Mouse (Mus musculus): ENCODE measurements around the gene Nudt5. TPM values are rescaled to one million over a fixed set of nuclear protein-coding genes. Genes with fewer than 3 reads are reported as not detected.

Gene Nudt5
- total and polyA plus RNA-seq, 3 experiments: 82.1 to 141 TPM; not detected in 1

- Histone ChIP-seq H3K79me2 (ENCODE audit: control insufficient read depth, insufficient read depth, low read length, poor library complexity) (no peaks in the 10 kb centered on the region), H3K9ac (ENCODE audit: control insufficient read depth, low read depth, low read length, poor library complexity, severe bottlenecking) (no peak overlapping the region), H3K27me3 (ENCODE audit: control insufficient read depth in 1 of 2, insufficient read depth in 2 of 2, low read length in 2 of 2) (no peaks in the 10 kb centered on the region), H3K36me3 (ENCODE audit: control insufficient read depth in 1 of 2, insufficient read depth in 2 of 2, low read length in 2 of 2) (peaks cover 7 to 15% of the 10 kb centered on the region in 2 experiments), H3K9me3 (replicated peaks; ENCODE audit: insufficient read depth, low read length) (no peaks in the 10 kb centered on the region), H3K27ac (ENCODE audit: control insufficient read depth, low read depth, low read length) (no peak overlapping the region), H3K4me1 (ENCODE audit: control insufficient read depth in 1 of 2, insufficient read depth in 2 of 2, low read length in 2 of 2) (peaks cover 2 to 7% of the 10 kb centered on the region in 2 experiments; a peak in 3 of 4 replicates), H3K4me3 (ENCODE audit: control insufficient read depth in 1 of 2, insufficient read depth in 1 of 2, low read depth in 2 of 2, low read length in 2 of 2) (no peak overlapping the region)
- no peak for DNase-seq (ENCODE audit: low read depth, low spot score)
- TF ChIP-seq MYB (IDR thresholded peaks at IDR 0.05; ENCODE audit: low read depth, low read length) (no peak), ZNF384 (IDR thresholded peaks at IDR 0.05; ENCODE audit: low read depth, low read length) (no peak), GATA1 (IDR thresholded peaks at IDR 0.05; ENCODE audit: low read depth, low read length) (no peak)
Measured at GRCm38 (mm10) chr2:5811235-5811782, 33.5 kb upstream of the Nudt5 start.

GRCm38 (mm10) chr2:5821264-5821663 is 23.6 kb upstream of the Nudt5 start:
- H3K79me2 ChIP-seq (ENCODE audit: control insufficient read depth, insufficient read depth, low read length, poor library complexity): no peaks in the 10 kb centered on the region
- no peak overlapping the region for H3K27ac ChIP-seq (ENCODE audit: control insufficient read depth, low read depth, low read length)
- H3K9ac ChIP-seq (ENCODE audit: control insufficient read depth, low read depth, low read length, poor library complexity, severe bottlenecking): no peak overlapping the region
- peaks cover 11 to 24% of the 10 kb centered on the region in 2 experiments for H3K36me3 ChIP-seq (ENCODE audit: control insufficient read depth in 1 of 2, insufficient read depth in 2 of 2, low read length in 2 of 2)
- no peak for TF ChIP-seq MYC (IDR thresholded peaks at IDR 0.05; ENCODE audit: low read depth, low read length)
- TF ChIP-seq EP300 (IDR thresholded peaks at IDR 0.05; ENCODE audit: low read depth in 1 of 2, low read length in 2 of 2): no peak
- TF ChIP-seq GABPA (IDR thresholded peaks at IDR 0.05; ENCODE audit: low read depth, low read length): no peak
- no peak for TF ChIP-seq CHD1 (IDR thresholded peaks at IDR 0.05; ENCODE audit: low read depth, low read length)
- no peak for TF ChIP-seq RAD21 (IDR thresholded peaks at IDR 0.05; ENCODE audit: low read depth, low read length)
- TF ChIP-seq ZKSCAN1 (IDR thresholded peaks at IDR 0.05; ENCODE audit: low read depth, low read length): no peak
- TF ChIP-seq CTCF (IDR thresholded peaks at IDR 0.05 in 2 of 3, conservative IDR thresholded peaks at IDR 0.05 in 1 of 3; ENCODE audit: control insufficient read depth in 1 of 3, insufficient read depth in 1 of 3, low read depth in 2 of 3, low read length in 3 of 3, poor library complexity in 1 of 3, severe bottlenecking in 1 of 3): no peak
- TF ChIP-seq NRF1 (IDR thresholded peaks at IDR 0.05; ENCODE audit: insufficient read depth, low read depth, low read length, poor library complexity, severe bottlenecking): no peak
- no peak for TF ChIP-seq TAL1 (IDR thresholded peaks at IDR 0.05; ENCODE audit: low read length)
- no peak for TF ChIP-seq MAX (IDR thresholded peaks at IDR 0.05; ENCODE audit: low read length)
- no peak for TF ChIP-seq KAT2A (conservative IDR thresholded peaks at IDR 0.05; ENCODE audit: low read depth, low read length)
- no peak for DNase-seq (ENCODE audit: low read depth, low spot score)
- no peaks in the 10 kb centered on the region for H3K9me3 ChIP-seq (replicated peaks; ENCODE audit: insufficient read depth, low read length)
- peaks cover 3 to 5% of the 10 kb centered on the region in 2 experiments; a peak in 3 of 4 replicates for H3K4me1 ChIP-seq (ENCODE audit: control insufficient read depth in 1 of 2, insufficient read depth in 2 of 2, low read length in 2 of 2)
- H3K27me3 ChIP-seq (ENCODE audit: control insufficient read depth in 1 of 2, insufficient read depth in 2 of 2, low read length in 2 of 2): no peaks in the 10 kb centered on the region
- H3K4me3 ChIP-seq (ENCODE audit: control insufficient read depth in 1 of 2, insufficient read depth in 1 of 2, low read depth in 2 of 2, low read length in 2 of 2): no peak overlapping the region

GRCm38 (mm10) chr2:5822449-5822848 is 22.4 kb upstream of the Nudt5 start:
- peaks cover 11 to 19% of the 10 kb centered on the region in 2 experiments for H3K36me3 ChIP-seq (ENCODE audit: control insufficient read depth in 1 of 2, insufficient read depth in 2 of 2, low read length in 2 of 2)
- TF ChIP-seq ZNF384 (IDR thresholded peaks at IDR 0.05; ENCODE audit: low read depth, low read length) (no peak), POLR2A (IDR thresholded peaks at IDR 0.05; ENCODE audit: control insufficient read depth in 1 of 2, insufficient read depth in 1 of 2, low read depth in 1 of 2, low read length in 2 of 2, poor library complexity in 1 of 2) (no peak), MYB (IDR thresholded peaks at IDR 0.05; ENCODE audit: low read depth, low read length) (no peak), NELFE (IDR thresholded peaks at IDR 0.05; ENCODE audit: low read depth, low read length) (no peak), BHLHE40 (IDR thresholded peaks at IDR 0.05; ENCODE audit: borderline replicate concordance, low read depth, low read length) (no peak), SIN3A (IDR thresholded peaks at IDR 0.05; ENCODE audit: low read length) (no peak), MXI1 (IDR thresholded peaks at IDR 0.05; ENCODE audit: low read depth, low read length) (no peak), POLR2AphosphoS2 (IDR thresholded peaks at IDR 0.05; ENCODE audit: low read length) (no peak), GABPA (IDR thresholded peaks at IDR 0.05; ENCODE audit: low read depth, low read length) (no peak), ZKSCAN1 (IDR thresholded peaks at IDR 0.05; ENCODE audit: low read depth, low read length) (no peak)
- no peak overlapping the region for H3K27ac ChIP-seq (ENCODE audit: control insufficient read depth, low read depth, low read length)
- H3K79me2 ChIP-seq (ENCODE audit: control insufficient read depth, insufficient read depth, low read length, poor library complexity): no peaks in the 10 kb centered on the region
- no peaks in the 10 kb centered on the region for H3K27me3 ChIP-seq (ENCODE audit: control insufficient read depth in 1 of 2, insufficient read depth in 2 of 2, low read length in 2 of 2)
- no peak for DNase-seq (ENCODE audit: low read depth, low spot score)
- H3K9ac ChIP-seq (ENCODE audit: control insufficient read depth, low read depth, low read length, poor library complexity, severe bottlenecking): no peak overlapping the region
- H3K9me3 ChIP-seq (replicated peaks; ENCODE audit: insufficient read depth, low read length): no peaks in the 10 kb centered on the region
- H3K4me3 ChIP-seq (ENCODE audit: control insufficient read depth in 1 of 2, insufficient read depth in 1 of 2, low read depth in 2 of 2, low read length in 2 of 2): no peak overlapping the region
- peaks cover 3 to 5% of the 10 kb centered on the region in 2 experiments; a peak in 3 of 4 replicates for H3K4me1 ChIP-seq (ENCODE audit: control insufficient read depth in 1 of 2, insufficient read depth in 2 of 2, low read length in 2 of 2)
